Mouse (Mus musculus) megakaryocyte progenitor cell, adult 5-6 weeks (primary cell): ENCODE measurements around the gene Foxo3. TPM values are rescaled to one million over a fixed set of nuclear protein-coding genes. Genes with fewer than 3 reads are reported as not detected.

Experiments used
- ATAC-seq: replicated peaks from 2 replicates; pipeline ENCODE4 v1.8.0; 2016; ENCODE audit warnings: mild to moderate bottlenecking, moderate TSS enrichment, inconsistent platforms; ENCODE audit not compliant: poor library complexity
- total RNA-seq, 2 experiments: library from RNA; stranded (forward) in 1 of 2; stranded (reverse) in 1 of 2; fragments of 157-497, 149-512 nt in 1 of 2; fragments of 200-1000 nt in 1 of 2; gene quantifications; 2 replicates each; pipeline versions ENCODE4 v1.2.3 to v1.2.4; 2015 to 2017

Gene Foxo3
- total RNA-seq, 2 experiments from 2014 or later, result 20.1 to 23.7 TPM

DNA sequence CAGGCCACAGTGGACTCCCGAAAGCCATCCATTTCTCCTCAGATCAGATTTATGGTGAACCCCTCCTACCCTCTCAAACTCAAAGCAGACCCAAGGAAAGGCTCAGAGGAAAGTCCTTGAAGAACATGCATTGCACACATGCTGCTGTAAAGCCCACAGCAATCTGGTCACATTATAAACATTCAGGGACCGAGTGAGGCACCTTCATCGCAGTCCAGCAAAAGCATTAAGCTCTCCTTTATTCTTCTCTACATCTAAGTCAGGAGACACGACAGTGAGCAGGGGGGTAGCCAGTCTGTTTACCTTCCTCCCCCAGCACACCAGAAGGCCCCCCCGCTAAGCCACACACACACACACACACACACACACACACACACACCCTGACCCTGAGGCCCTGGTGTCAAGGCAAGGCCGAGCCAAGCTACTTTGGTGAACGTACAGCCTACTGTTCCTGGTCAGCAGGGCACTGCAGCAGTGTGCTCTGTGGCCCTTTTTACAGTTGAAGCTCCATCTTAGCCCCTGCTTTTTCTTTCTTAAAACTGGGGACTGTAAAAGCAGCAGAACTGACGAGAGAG lies 24.7 kb downstream of the Foxo3 start:
- no peak for ATAC-seq

DNA sequence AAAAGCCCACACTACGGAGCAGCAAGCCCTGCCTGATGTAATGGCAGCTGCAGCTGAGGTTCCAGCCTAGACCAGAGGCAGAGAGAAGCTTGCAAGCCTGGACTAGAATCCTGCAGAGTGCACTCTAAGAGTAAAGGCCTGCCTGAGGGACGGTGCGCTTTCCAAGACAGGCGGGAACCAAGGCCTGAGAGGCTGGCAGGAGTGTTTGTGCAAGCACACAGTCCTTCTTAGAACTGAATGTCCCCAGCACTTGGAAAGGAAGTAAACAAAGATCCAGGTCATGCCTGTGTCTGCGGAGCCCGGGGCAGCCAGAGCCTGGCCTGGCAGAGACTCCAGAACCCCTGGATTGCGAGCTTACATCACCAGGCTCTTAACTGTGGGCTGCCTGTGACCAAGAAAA lies 25.4 kb downstream of the Foxo3 start:
- no peak for ATAC-seq

GRCm38 (mm10) chr10:42249965-42250364 lies 26.6 kb downstream of the Foxo3 start:
- ATAC-seq, result no peak

DNA sequence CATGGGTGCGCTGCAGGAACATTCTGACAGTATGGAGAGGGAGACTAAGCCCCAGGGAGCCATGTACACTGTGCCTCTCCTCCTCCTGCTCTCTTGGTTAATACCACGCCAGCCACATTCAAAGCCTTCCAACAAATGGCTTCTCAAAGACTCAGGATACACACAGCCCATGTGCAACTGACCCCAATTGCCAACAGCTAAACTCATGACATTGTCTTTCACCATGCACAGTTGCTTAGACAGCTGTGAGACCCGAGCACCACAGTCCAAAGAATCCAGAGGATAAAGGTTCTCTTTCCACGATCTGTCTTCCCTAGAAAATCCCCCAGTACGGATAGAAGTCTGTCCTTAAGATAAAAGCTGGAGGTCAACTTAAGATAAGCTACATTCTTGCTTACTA lies 27.9 kb downstream of the Foxo3 start:
- no peak for ATAC-seq

- ATAC-seq, result no peak
Observed at GRCm38 (mm10) chr10:42248156-42248555, 28.4 kb downstream of the Foxo3 start.

DNA sequence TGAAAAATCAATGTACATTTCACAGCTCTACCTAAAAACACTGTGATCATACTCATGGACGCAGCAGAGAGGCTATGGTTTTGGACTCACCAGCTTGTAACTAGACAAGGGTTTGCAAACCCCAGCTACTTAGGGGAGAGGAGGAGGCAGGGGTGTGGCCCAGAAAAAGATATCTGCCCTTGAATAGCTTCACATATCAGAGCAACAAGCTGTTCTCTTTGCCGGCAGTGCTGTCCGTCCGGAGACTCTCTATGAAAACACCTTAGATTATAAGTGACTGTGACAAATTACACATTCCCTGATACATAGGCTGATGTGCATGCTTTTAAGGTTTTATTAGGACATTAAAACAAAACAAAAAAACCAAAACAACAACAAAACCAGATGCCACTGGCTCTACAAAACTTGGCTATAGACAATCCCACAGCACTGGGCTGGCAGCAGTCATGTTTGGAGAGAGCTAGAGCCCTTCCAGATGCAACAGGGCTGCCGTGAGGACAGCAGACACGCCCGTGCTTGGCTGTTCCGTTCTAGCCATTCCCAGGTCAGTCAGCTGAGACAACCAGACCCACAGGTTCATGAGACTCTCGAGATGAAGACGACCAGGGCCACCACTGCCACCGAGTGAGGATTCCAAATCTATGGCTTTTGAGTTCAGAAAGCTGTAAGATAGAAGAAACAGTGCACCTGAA lies 29.3 kb downstream of the Foxo3 start:
- peak; percentile 70 for ATAC-seq

DNA sequence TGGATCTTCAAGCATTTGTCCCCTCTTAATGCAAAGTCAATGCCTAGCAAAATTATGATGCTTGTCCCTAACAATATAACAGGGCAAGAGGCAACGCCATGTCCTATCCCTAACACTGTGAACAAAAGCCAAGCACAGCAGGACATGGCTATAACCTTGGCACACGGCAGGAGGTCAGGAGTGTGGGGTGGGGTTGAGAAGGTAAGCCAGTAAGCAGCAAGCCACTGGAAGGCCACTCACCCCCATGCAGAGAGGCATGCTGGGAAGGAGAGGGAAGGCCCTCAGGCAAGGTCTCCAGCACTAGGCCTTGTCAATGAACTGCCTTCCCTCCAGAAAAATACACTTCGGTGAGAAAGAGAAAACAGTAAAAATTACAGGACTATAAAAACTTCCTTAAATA lies 30.1 kb downstream of the Foxo3 start:
- no peak for ATAC-seq

DNA sequence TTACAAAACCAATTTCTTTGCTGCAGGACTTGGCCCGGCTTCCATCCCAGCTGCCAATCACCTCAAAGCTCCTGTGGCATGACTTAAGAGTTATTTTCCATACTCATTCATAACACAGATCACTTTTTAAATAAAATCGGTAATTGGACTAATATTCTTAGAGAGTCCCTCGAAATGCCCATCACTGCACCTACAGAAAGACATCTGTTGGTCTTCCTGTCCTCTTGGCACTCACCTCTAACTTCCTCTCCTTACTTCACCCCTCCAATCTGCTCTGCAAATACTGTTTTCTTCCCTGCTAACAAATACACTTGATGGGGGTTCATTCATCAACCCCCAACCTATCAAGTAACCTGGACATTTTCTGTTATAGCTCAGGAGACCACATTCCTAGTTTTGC lies 30.9 kb downstream of the Foxo3 start:
- ATAC-seq, result no peak

GRCm38 (mm10) chr10:42245256-42245601 lies 31.3 kb downstream of the Foxo3 start:
- ATAC-seq, result no peak; the same call in 1 of the 2 replicates

- ATAC-seq, result peak; percentile 60
Observed at GRCm38 (mm10) chr10:42244420-42245255, 31.9 kb downstream of the Foxo3 start.

DNA sequence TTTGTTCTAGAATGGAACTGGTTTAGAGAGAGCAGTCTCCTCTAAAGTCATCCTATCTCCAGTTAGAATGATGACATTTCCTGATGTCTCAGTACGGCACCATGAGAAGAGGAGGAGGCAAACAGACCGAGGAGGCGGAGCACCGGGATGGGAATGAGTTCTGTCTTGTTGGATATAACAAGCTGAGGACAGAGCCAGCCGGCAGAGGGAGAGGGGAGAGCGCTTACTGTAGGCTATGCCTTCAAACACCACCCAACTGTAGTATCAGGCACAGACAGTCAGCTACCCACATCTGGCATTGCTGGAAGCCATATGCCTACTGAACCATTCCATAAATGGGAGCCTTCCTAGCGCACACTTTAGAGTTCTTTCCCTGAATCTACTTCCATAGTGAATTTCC lies 32.6 kb downstream of the Foxo3 start:
- ATAC-seq, result no peak

- ATAC-seq, result no peak
Observed at GRCm38 (mm10) chr10:42242484-42242883, 34.1 kb downstream of the Foxo3 start.

GRCm38 (mm10) chr10:42241775-42242174 lies 34.8 kb downstream of the Foxo3 start:
- no peak for ATAC-seq

DNA sequence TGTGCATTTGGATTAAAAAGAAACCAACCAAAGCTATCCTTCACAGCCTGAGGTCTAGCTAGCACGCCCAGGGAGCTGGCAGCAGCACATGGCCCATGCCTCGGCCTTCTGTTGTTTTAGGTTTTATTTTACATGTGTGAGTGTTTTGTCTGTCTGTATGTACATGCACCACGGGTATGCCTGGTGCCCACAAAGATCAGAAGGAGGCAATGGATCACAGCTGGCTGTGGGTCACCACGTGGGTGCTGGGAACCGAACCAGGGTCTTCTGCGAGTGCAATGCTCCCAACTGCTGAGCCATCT lies 36.8 kb downstream of the Foxo3 start:
- no peak for ATAC-seq

DNA sequence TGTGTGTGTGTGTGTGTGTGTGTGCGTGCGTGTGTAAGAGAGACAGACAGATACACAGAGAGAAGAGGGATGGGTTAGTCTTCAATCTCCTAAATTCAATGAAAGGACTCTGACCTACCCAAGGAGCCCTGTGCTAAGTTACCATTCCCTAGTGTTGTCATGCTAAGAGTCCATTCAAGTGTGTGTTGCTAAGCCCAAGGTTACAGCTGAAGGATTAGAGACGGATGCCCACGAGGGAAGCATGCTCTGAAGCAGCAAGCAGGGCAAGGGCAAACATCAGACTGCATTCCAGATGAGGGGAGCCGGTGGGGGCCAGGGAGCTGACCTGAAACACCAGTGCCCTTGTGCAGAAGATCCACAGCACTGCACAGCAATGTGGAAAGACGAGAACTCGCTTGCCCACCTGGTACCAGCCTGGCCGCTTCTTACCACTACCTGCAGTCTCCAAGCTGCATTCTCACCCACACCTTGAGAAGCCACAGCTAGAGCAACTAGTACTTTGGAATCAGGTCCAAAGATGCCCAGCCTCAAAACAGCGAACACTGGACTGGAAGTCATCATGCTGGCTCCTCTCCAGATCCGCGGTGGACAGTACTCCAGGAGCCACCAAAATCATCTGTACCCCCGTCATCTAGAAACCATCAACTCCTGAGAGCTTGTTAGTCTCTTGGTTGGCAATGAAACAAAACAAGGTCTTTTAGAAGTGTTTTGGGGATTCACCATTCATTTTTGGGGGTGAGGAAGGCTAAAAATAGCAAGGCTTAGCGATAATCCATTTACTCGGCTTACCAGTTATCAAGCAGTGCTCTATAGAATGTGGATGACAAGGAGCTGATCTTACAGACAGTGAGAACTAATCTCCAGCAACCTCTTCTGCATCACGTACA lies 37.4 kb downstream of the Foxo3 start:
- ATAC-seq, result no peak

DNA sequence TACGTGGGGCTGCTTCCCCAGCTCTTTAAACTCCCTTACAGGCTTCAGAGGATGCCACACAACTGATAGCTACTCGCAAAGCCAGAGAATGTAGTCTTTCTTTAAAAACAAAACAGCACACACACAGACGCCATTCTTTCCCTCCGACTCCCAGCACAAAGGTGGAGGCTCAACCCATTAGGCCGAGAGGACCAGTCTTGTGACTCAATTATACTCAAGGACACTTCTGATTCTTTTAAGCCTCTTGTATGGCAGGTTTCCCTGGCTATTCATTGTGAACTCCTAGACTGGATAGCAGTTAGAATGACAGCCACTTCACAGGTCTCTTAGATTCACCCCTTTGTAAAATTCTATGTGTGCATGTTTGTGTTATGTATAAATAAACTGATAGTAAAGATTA lies 38.3 kb downstream of the Foxo3 start:
- no peak for ATAC-seq

- no peak for ATAC-seq
Observed at GRCm38 (mm10) chr10:42237556-42237955, 39.0 kb downstream of the Foxo3 start.

DNA sequence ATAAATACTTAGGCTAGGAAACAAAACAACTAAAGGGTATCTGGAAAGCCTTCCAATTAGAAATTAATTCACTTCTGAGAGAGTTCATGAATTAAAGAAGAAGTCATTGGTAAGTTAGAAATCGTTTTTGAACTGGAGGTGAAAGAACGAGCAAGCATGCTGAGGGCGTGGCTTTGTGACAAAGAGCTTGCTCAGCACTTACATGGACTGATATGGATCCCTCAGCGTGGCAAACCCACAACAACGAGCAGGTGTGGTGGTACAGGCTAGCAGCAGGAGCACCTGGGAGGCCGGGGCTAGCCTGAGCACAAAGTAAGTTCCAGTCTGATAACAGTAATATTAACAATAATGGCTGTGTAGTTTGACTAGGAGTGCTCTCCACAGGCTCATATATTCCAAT lies 41.2 kb downstream of the Foxo3 start:
- peak; percentile 55; the same call in 1 of the 2 replicates for ATAC-seq

GRCm38 (mm10) chr10:42232977-42233376 lies 43.6 kb downstream of the Foxo3 start:
- no peak for ATAC-seq

- ATAC-seq, result no peak
Observed at GRCm38 (mm10) chr10:42231847-42232246, 44.7 kb downstream of the Foxo3 start.

DNA sequence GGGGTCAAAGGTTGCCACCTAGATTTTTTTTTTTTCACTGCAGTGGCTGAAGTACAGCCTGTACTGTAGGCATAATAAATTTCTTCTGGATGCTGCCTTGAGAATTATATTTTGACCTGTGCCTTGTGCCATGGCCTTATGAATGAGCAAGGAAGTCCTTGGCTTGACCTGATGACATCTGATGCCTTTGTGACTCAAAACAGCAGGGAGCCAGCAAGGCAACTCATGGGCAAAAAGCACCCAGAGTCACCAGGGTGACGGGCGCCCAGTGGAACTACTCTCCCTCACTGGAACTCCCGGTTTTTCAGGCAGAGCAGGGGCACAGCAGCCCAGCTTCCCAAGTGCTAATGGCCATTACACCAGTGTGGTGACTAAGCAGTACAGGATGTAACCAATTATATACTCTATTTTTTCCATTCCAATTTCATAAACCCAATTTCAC lies 45.4 kb downstream of the Foxo3 start:
- no peak for ATAC-seq
